Mouse (Mus musculus) thymus, postnatal 14 days (tissue): ENCODE data around the gene Gnai1.
A peak's percentile ranks its signal among the peaks of the same experiment; 100 is the strongest.
"Not testable (repeated sequence)": the region's sequence is repeated elsewhere in the genome, so short reads cannot be mapped to it uniquely, and the experiment has no call there.

Source experiments
- DNase-seq: peaks from one replicate; pipeline ENCODE4 v3.0.0; 2021

The Gnai1 gene

DNA sequence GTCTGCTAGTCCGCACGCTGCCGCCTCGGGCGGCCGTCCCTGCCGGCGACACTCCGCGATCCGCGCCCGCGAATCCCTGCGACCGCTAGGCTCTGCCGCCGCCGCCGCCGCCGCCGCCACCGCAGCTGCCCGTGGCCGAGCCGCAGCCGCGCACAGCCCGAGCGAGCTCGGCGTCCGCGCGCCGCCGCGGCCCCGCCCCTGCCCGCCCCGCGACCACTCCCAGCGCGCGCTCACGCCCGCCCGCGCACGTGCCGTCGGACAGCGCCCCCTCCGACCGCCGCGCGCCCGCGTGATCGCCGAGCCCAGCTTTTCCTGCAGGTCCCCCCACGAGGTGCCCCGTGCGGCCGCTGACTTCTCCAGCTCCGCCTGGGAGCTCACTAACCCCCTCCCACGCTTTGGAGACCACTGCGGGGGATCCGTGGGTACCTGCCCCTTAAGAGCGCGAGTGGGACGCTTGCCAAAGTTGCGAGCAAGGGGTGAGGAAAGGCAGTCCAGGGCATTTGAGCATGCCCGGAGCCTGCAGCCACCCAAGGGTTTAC is at the start of gene Gnai1:
Gene Gnai1 (minus strand): TSS at position 75 of the 539 bp plus-strand sequence.
- DNase-seq: peak; percentile 10

DNA sequence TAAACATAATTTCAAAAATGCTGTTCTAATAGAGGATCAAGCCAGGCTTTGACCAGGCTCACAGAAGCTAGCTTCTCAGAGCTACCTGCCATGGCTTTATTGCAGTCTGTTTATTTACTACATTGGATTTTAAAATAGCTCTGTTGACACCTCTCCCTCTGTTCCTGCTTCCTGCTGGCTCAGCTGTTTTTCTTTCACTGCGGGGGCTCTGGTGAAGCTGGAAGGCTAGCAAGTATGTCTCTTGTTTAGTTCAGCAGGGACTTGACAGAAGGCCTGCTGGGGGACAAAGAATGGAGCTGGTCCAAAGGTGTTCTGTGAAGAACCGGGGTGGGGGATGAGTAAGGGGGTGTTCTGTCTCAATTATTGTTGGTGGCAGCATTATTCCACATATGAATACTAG is 7.7 kb upstream of the Gnai1 start:
- no peak for DNase-seq

DNA sequence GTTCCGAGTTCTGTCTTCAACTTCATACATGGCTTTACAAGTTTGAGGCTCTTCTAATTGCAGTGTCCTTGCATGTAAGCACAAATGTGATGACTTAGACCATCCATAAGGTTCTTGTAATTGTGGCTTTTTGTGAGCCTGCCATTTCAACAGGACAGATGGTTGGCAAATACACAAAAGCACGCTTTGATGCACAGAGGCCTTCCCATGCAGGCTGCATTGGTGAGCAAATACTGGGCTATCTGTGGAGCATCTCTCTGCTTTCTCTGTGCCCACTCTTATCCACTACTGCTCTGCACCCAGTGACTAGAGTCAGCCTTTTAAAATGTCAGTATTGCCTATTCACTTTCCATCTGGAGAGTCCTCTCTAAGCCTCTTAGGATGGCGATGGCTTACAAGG is 5.3 kb upstream of the Gnai1 start:
- no peak for DNase-seq

DNA sequence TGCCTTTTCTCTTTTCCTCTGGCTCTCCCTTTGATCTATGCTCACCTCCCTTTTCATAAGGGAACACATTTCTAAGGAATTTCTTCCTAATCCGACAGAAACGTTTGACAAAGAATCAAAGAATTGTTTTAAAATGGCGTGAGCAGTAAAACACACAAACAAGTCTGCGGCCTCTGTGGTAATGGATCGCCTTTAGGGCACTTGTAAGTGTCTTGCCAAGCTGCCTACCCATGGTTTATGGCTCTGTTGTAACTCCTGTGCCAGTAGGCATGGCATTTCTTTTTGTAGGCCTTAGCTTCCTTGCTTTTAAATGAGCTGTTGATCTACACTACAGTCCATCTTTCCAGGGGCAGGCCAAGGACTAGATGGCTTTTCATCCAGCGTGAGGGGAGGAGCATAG is 801 bp upstream of the Gnai1 start:
- DNase-seq: no peak

DNA sequence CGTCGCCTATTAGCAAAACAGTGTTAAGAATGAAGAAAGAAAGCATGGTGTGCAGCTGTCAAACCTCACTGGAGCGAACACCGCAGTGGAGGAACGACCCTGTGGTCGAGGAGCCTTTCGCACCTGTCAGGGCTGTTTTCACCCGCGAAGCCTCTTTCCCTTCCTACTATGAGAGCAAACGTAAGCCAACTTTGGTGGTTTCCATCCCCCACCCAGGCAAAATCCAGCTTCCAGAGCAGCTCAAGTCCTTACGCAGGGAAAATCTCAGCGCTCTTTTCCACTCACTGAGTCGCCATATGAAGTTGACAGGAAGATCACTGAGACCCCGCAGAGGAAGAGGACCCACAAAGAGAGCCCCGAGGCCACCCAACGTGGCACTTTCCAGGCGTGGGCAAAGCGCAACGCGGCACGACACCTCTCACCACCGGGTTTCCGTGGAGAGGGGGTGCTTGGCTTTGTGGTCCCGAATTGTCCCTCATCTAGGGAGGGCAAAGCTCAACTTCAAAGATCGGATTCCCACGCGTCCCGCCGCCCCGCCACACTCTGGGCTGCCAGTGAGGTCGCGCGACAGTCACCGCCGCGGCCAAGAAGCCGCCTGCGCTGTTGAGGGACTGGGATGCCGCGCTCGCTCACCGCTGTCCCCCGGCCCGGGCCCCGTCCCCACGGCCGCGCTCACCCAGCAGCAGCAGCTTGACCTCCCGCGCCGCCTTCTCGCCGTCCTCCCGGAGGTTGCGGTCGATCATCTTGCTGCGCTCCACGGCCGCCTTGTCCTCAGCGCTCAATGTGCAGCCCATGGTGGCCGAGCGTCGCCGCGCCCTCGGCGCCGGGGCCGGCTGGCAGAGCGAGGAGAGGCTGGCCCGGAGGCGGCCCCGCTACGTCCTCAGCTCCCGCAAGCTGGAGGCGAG is 527 bp downstream of the Gnai1 start:
- DNase-seq: peak; percentile 5

DNA sequence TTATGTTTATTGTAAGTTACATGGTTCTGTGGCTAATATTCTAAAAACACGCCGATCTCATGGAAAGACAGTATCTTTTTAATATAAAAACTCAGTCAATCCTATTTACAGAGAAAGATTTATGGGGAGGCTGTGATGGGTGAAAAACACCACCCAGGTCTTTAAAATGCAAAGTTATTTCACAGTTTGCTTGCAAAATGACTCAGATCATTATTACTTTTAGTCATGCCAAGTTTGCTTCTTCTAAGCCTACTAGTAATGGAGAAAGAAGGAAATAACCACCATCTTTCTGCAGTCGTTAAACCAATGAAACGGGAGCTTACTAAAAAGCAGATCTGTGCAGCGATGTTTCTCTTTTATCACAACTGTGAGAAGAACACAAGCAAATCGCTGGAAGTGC is 1.4 kb downstream of the Gnai1 start:
- no peak for DNase-seq

DNA sequence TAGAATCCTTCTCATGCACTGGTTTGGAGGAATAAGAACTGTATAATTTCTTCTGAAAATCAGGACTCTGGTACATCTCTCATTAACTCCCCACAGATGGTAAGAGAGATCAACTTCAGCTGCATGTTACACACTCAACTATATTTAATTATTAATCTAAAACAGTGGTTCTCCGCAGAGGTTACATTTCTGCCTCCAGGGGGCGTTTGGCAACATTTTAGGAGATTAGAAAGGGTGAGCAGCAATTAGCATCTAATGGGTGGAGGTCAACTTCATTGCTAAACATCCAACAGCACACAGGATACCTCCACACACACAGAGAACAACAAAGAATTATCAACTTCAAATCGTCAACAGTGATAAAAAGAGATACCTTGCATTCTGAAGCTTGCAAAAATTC is 2.0 kb downstream of the Gnai1 start:
- no peak for DNase-seq

DNA sequence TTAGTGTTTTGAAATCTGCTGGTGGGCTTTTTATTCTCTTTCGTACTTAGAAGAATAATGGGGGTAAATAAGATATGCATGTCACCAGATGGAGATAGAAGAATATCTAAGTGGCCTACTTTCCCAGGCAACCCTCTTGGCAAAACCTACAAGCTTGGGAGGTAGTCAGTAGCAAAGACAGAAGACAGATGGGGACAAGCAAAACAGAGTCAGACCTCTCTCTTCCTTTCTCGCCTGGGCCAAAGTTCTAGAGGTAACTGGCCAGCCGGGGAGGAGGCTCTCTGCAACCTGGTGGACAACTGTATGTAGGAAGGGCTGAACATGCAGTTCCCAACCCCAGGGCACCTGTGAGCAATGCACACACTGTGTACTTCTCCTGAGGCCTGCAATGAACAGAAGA is 12.9 kb downstream of the Gnai1 start:
- no peak for DNase-seq

DNA sequence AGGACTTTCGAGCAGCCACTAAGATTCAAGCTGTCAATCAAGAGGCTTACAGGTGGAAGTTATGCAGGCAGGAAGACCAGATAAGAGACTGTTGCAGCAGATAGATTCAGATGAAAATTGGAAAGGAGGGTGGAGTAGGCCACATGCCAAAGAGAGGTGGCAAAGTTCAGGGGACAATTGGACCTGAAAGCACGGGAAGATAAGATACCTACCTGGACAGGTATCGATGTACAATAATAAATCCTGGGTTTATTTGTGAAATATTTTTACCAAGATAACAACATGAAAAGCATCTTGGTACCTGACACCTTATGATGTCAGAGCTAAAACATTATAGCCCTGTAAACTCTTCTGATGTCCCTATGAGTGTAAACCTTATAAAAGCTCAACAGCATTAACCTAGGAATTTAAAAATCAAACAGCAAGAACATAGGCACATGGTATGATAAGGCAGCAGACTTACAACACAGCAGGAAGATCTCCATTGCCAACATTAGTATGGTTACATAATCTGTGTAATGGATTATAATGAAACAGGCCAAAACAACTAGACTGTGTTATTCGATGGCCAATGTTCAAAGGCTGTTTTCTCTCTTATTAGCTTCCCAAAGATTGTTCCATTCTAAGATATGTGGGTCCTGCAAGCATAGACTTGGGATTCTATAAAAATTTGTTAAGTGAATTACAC is 16.6 kb downstream of the Gnai1 start:
- no peak for DNase-seq

DNA sequence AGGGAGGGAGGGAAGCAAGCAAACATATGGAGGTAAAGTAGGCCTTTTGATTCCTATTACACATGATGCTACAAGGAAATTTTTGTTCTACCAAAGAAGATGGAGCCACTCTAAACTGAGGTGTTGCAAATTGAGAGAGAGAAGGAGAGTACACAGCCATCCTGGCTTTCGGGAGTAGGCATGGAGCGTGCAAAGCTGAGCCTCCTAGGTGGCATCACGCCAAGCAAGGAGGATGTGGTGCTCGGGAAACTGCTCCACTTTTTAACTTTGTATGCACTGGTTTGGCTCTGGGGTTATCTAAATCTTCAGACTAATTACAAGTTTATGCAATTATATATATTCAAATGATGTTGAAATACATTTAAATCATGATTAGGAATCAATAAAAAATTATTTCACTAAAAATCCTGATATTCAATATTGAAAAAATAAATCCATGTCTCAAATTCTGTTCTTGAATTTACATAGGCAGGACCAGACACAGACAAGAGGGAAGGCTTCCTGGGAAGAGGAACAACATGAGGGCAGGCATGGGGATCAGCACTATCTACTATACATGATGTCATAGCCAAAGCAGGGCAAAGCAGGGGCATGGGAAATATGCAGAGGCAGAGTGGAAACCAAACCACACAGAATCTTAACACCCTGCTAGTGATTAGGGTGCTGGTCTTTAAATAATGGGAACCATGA is 17.2 kb downstream of the Gnai1 start:
- no peak for DNase-seq

DNA sequence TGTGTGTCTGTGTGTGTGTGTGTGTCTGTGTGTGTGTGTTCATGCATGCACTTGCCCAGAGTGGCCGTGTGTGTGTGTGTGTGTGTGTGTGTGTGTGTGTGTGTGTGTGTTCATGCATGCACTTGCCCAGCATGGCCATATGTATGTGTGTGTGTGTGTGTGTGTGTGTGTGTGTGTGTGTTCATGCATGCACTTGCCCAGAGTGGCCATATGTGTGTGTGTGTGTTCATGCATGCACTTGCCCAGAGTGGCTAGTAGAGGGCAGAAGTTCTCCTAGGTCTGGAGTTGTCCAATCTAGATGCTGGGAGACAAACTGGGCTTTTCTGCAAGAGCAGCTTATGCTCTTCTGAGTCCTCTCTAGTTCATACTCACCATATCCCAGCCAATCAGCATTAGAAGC is 18.3 kb downstream of the Gnai1 start:
- not testable (repeated sequence) for DNase-seq

DNA sequence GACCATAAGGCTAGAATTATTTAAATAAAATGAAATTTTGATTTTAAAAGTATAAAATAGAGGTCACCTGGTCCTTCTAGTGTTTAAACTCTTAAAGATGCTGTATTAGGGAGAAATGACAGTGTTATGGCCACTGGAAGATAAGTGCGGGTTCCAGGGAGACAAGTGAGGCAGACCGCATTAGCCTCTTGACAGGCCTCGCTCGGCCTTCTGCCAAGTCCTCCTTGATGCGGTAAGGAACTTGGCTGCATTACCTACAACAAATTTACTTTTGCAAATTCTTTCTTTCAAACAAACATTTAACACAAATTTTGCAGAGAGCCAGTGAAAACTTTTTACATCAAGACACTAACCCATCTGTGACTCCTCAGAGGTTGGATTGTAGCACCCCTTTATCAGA is 27.9 kb downstream of the Gnai1 start:
- DNase-seq: no peak

DNA sequence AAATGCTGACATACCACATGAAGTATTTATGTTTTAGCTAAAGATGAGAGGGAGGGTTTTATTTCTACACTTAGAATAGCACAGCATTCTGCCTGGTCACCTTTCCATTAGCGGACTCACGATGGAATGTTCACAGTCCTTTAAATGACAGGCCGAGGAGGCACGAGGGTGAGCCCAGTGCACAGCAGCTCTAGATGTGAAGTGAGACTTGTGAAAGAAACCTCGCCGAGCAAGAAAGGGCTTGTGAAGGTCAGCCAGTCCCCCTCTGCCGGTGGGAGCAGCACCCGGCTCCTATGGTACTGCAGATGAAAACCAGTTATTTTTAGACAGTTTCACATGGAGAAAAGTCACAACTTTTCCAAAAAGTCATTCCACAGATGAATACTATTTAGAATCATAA is 29.4 kb downstream of the Gnai1 start:
- DNase-seq: no peak

DNA sequence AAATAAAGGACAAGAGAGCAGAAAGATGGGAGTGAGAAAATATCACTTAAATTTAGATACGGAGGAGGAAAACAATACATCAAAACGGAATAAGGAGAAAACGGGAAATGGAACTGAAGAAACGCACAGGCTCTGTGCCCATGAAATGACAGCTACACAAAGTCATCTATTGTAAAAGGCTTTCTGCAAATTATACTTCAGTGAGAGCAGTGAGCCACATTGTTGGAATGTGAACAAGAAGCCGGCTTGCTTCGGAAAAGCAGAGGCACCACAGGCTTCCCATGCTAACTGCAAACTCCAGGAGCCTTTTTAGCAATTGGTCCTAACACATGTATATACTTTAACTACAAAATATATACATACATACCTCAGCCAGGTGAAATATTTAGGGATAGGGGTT is 34.0 kb downstream of the Gnai1 start:
- DNase-seq: no peak

DNA sequence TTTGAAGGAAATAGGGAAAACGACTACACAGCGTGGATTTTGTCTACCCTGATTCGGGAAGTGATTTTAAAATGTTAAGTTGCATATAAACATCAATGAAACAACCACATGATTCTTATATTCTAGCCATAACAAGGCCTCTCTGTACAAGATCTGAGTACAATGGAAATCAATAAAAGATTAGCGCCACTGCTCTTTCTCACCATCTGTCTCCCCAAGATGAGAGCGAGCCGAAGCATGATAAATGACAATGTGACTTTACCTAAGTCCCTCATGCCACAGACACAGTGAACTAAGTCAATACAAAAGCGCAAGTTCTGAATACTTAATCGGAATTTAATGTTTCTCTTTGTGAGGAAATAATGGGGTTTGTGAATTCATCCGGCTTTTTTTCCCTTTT is 36.6 kb downstream of the Gnai1 start:
- DNase-seq: no peak

DNA sequence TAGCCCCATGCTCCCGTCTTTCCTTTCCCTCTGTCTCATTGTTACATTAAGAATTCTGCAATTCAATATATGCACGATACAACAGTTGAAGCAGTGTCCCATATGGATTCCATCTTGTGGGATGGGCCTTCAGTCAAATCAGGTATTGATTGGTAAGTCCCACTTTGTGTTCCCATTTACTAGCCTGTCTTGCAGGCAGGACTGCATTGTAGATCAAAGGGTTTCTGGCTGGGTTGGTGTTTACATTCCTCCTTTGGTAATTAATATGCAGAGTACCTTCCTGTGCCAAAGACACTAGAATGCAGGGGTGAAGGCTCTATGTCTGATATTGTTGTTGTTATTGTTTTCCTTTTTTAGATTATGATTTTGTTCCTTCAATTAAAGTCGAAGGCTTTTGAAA is 38.5 kb downstream of the Gnai1 start:
- DNase-seq: no peak

DNA sequence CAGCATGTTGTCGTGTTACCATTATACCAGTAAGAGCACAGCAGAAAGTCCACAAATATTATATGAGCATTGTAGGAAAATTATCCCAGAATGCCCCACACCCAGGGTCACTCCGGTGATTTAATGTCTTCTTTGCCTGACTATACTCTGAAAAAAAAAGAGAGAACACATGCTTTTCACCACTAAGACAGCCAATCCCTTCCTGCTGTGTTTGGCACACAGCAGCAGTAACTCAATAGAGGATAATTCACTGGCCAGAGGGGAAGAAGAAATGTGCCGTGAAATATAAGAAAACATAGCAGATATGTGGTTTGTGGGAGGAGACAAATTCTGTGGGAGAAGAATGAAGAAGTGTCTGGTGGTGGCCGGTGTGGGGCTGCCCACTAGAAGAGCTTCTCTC is 41.3 kb downstream of the Gnai1 start:
- no peak for DNase-seq

DNA sequence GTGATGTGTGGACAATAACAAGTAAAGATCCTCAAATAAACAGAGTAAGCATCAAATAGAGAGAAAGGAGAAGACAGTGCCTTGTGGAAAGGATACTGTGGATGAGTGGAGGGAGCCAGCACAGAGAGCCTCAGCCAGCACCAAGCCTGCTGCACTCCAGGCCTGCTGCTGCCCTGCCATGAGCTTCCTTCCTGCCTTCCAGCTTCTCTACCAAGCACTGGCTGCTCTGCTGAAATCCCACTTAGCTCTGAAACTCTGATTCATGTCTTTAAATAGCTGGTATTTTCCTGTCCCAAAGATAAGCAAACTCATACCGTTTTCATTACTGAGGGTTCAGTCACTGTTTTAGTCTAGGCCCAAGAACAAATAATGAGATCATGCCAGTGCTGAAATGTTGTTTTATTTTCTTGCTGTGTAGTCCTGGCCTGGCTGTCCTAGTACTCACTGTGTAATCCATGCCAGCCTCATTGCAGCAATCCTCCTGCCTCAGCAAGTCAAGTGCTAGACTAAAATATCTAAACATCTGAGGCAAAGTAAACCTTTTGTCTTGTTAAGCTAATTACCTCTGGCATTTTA is 52.8 kb downstream of the Gnai1 start:
- DNase-seq: no peak

DNA sequence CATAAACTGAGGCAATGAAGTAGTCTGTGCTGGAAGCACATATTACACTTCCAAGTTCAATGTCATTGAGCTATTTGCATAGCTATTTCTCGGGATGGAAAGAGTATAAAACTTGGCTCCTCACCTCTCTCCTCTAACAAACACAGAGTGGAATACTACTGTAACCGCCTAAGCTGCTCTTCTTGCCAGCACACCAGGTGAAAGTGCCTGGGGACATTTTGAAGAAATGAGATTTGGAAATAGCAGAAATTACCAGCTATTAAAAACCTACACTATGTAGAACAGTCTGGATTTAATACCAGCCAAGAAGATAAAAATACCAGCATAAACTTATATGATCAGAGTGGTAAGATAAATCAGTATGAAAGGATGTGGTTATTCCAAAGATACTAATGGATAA is 63.6 kb downstream of the Gnai1 start:
- no peak for DNase-seq

DNA sequence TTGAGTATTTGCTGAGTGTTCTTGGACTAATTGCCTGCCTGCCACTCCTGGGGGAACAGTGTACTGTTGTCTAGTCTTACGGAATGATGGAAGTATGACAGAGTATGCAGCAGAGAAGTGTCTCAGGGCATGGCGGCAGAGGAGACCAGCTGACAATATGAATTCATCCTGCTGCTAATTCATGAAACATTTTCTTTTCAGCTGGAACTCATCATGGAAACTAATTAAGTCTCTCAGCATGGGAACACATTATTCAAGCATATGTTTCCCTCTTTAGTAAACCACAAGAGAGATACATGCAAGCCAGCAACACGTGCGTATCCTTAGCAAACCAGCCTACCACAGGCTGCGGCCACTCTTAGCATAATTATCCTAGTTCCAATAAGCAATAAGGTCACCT is 67.4 kb downstream of the Gnai1 start:
- DNase-seq: no peak

DNA sequence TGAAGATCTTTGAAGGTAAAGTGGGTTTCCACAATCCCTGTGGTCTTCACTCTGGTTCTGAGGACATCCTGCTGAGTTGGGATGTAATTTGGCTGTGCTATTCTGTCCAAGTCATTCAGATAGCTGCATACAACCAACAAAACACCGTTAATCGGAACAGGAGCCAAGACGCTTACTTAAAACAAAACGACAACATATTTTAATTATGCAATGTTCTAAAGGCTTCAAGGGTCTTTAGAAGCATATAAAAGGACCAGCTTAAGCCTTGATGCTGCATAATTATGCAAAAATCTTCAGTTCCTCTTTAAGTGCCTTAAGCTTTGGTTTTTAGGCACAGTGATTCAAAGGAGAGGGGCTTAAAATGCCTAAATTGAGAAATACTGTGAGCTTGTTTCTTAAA is 70.6 kb downstream of the Gnai1 start:
- no peak for DNase-seq

DNA sequence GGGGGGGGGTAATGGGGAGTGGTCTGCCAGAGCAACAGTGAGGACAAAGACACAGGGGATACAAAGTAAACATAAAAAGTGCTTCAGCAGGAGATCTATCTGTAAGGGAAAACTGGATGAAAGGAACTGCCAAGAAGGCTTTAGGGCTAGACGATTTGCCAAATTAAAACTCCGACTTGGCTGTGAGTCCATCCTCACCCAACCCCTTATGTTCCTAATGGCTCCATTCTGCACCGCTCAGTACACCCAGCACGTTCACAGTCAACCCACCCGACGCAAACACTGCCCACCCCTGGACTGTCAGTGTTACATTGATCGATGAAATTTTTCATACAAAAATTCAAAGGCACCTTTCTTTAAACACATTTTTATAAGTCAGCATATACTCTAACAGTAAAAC is 71.5 kb downstream of the Gnai1 start:
- no peak for DNase-seq

DNA sequence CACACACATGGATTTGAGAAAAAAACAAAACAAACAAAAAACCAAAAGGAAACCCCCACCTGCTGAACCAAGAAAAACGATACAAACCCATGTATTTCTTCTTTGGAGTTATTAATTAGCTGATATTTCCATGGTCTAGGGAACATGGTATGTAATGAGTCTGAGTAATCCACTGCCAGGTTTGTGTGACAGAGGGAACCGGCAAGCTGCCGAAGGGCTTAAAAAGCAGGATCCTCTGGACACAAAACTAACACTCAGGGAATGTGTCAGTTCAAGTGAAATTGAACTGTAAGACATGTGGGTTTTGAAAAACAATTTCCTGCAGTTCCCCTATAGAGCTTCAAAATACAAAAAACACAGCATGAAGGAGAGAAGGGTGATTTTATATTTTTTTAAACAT is 72.1 kb downstream of the Gnai1 start:
- no peak for DNase-seq
